Mouse (Mus musculus) lung, adult 18-20 months (tissue): ENCODE results near the gene G530012D18Rik.
A peak's percentile ranks its signal among the peaks of the same experiment; 100 is the strongest.
"Not testable (repeated sequence)": the region's sequence is repeated elsewhere in the genome, so short reads cannot be mapped to it uniquely, and the experiment has no call there.

ENCODE experiments used
- DNase-seq, 2 experiments: peaks; one replicate each; pipeline ENCODE4 v3.0.0; 2022; ENCODE audit warnings: mixed read lengths in 2 of 2

The G530012D18Rik gene

DNA sequence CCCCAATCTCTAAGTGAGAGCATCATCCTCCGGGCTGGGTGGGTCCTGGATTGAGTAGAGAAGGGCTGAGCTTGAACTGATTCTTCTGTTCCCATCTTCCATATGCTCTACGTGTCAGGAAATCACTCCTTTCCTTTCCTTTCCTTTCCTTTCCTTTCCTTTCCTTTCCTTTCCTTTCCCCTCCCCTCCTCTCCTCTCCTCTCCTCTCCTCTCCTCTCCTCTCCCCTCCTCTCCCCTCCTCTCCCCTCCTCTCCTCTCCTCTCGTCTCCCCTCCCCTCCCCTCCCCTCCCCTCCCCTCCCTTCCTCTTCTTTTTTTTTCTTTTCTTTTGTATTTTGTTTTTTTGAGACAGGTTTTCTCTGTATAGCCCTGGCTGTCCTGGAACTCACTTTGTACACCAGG, at the start of gene G530012D18Rik:
TSS of gene G530012D18Rik (plus strand) at position 301 of the 400 bp plus-strand sequence.
- not testable (repeated sequence) for DNase-seq

DNA sequence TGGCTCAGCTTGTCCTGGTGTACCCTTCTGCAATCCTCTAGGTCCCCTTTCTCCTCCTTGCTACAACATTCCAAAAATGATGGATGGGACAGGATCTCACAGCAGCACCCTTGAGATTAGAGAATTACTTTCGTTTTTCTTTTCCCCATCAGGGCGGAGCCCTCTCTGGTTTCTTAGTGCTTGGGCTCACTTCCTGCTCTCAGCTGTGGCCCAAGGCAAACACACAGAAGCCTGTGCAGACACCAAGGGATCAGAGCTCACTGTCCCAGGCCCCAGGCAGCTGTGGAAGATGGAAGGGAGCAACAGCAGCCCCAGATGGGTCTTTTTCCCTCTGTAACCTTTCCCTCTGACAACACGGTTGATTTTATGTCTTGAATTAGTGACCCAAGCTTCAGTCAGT, 49.1 kb upstream of the G530012D18Rik start:
- not testable (repeated sequence) for DNase-seq

DNA sequence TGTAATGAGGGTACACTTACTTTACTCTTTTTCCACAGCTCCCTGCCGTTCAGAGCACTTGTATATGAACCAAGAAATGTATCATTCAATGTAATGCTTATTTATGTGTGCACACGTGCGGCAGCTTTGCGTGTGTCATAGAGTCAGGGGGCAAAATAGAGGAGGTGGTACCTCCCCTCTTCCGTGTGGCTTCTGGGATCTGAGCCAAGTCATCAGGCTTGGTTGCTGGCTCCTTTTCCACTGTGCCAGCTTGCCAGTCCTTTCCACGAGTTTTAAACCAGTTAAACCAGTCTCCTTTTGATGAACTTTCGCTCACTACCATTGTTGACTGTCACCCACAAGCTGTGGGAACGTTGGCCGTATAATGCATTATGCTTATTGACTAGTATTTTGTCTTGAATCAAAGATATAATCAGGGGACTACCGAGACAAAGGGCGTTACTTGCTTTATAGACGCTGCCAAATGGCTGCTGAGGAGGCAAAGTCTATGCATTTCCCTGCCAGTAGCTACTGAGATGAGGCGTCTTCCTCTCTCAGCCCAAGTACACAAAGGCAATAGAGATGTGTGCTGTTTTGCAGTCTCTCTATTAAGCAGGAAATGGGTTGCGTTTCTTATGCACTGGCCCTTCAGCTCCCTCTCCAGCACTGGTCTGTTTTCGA, 46.9 kb upstream of the G530012D18Rik start:
- not testable (repeated sequence) for DNase-seq

DNA sequence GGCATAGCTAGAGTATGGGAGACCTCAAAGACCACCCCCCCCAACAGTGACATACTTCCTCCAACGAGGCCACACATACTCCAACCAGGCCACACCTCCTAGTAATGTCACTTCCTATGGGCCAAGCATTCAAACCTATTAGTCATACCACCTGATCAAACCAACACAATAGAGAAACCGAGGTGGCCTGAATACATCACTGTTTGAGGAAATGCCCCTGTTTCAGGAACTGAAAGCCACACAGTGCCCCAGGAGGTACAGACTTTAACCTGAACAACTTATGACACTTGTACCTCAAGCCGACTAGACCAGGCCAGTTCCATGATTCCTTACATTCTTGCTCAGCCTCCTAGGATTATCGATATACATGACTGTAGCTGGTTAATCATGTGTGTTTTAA, 31.7 kb upstream of the G530012D18Rik start:
- not testable (repeated sequence) for DNase-seq

DNA sequence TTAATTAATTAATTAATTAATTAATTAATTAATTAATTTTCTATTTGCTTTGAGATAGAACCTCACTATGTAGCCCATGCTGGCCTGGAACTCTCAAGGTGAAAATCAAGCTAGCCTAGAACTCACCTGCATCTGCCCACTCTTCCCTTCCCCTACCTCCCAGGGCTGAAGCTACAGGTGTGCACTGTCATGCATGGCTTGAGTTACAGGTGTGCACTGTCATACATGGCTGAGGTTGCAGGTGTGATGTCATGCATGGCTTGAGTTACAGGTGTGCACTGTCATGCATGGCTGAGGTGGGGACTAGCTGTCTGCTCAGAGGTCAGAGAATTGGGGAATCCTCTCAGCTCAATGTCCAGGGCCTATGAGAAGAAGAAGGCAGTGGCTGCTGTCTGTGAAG, 29.0 kb upstream of the G530012D18Rik start:
- not testable (repeated sequence) for DNase-seq

DNA sequence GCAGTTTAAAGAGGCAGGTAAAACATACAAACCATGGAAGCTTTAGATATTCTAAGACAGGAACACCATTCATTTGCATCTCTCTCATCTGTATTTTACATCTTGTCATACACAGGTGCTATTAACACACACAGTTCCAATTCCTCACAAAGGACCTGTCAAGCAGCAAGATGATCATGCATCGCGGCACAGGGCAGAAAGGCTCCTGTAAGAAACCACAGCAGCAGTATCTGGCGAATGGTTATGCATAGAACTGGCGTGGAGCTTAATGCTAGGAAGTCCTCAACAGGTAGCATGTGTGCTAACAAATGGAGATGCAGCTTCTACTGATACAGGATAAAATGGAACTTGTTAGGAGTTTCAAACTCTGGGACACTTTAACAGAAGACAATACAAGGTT, 20.2 kb upstream of the G530012D18Rik start:
- peak in 1 of 2 experiments; percentile 13 for DNase-seq

DNA sequence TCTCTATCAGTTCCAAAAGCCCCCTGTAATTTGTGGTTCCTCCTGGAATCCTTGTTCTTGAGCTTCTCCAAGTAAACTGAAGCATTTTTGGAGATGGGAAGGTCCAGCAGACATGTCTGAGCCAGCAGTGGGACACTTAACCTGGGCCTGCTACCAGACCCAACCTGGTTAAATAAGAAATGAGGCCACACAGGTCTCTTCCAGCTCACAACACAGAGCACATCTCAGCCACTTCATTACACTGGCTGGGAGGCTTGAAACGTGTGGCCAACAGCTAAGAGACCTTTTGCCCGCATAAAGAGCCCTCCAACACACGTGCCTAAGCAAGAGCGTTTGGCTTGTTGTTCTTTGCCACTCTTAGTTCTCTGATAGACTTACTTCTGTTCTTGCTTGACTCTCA, 1.9 kb upstream of the G530012D18Rik start:
- not testable (repeated sequence) for DNase-seq

DNA sequence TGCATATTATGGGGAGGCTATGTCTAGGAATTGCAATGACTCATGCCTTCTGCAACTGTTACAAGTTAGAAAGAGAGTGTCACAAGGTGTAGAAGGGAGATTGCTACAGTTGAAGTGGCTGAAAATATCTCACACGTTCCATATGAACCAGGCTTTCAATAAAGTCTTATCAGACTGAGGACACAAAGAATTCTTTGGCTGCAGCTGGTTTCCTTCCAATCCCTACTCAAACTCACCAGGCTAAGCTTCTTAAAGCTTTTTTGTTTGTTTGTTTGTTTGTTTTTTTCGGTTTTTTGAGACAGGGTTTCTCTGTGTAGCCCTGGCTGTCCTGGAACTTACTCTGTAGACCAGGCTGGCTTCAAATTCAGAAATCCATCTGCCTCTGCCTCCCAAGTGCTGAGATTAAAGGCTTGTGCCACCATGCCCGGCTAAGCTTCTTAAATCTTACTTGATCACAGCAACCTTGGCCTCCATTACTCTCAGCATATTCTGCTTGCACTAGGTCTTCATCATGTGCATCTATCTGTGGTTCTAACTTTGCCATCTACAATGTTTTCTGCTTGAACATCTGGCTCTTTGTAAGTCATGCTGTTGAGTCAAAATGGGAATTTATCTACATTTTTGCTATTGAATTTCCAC, 3.0 kb downstream of the G530012D18Rik start:
- not testable (repeated sequence) for DNase-seq

DNA sequence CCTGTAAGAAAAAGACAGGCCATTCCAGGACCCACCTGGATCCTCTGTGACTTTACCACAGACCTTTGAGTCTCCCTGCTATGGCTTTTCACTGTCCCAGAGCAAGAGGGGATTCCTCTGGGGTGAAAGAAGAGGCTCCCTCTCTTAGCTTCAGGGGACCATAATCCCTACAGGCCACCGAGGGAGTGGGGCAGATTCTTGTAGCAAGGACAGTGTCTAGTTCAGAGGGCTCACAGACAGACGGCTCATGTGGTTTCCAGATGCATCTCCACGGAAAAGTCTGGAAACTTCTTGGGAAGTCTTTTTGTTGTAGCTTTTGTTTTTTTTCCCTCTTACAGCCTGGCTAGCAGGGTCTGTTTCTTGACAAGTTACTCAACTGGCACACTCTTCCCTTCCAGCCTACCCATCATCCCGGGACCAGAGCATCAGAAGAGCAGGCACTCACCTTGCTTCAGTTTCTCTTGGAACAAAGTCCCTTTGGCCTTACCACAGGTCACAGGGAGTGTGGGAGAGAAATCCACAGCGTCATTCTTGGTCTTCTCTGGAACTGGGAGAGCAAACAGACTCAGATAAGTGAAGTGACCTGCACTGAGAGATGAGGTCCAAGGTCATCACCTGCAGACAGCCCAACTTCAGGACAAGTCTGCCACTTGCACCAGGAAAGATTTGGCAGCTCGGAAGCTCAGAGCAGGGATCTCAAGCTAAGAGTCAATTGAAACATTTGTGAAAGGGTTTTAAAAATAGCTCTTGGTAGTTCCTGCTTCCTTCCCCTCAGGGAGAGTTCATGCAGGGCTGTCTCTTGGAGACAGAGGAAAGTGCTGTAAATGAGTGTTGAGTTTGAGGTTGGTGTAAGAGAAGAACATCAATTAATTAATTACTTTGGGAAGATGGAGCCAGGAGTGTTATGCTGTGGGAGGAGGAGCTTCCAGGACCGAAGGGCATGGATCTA, 4.0 kb downstream of the G530012D18Rik start:
- not testable (repeated sequence) for DNase-seq

DNA sequence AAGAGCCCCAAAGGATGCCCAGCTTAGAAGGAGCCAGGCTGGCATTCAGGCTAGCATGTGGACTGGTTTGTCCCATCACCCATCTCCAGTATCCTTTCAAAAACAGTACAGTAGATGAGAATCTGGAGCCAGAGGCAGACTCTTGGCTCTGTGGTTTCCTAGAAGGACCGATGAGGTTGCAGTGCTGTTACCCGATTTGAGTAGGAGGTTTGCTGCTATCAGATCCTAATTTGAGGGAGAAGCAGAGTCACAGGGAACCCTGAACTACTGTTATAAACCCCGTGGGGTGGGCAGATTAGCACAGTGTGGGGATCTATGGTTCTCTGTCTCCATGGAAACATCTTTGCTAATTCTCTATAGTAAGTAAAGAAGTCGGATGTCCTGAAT, 4.7 kb downstream of the G530012D18Rik start:
- not testable (repeated sequence) for DNase-seq

DNA sequence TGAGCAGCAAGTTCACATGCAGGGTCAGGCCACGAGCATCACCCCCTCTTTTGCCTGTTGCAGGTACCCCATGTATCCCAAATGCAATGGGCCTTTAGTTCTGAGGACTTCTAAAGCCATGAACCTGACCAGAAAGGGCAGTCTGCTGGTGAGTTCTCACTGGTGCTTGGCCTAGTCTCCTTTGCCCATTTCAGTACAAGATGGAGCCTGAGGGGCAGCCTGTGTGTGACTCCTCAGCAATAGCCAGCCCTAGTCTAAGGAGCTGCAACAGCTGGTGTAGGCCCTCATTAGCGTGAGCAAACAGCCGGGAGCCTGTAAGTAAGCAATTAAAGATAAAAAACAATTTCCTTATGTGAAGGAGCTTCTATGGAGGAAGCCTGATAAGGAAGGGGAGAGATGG, 5.1 kb downstream of the G530012D18Rik start:
- not testable (repeated sequence) for DNase-seq

DNA sequence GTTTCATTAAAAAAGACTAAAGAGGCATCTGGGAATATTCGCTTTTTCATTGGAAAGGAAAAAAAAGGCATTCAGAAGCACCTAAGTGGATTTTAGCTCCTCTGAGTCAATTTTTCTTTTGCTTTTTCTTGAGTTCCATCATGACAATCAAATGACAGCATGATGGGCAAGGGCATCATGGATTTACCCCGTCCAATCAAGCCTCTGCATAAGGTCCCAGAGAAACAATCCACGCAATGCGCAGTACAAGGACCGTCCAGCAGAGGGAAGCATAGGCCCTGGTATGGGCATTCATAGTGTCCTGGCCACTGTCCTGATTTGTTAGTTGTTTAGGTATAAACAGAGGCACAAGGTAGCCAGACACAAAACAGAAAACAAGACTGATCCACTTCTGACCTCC, 6.0 kb downstream of the G530012D18Rik start:
- not testable (repeated sequence) for DNase-seq

DNA sequence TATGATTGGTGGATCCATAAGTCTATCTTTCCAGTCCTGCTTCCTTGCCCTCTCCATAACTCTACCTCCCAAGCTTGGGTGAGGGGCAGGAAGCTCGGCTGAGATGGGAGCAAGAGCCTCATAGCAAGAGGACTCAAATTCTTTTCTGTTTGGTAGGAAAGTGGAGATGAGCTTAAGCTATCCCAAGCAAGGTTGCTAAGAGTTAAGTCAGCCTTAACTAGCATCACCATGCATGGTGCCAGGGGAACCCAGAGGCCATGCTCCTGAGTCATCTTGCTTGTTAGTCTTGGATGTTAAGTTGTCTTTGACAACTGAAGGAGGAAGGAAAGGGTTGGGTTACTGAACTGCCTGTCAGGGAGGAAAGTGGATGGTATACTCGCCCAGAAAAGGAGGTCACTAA, 13.2 kb downstream of the G530012D18Rik start:
- DNase-seq = not testable (repeated sequence)

DNA sequence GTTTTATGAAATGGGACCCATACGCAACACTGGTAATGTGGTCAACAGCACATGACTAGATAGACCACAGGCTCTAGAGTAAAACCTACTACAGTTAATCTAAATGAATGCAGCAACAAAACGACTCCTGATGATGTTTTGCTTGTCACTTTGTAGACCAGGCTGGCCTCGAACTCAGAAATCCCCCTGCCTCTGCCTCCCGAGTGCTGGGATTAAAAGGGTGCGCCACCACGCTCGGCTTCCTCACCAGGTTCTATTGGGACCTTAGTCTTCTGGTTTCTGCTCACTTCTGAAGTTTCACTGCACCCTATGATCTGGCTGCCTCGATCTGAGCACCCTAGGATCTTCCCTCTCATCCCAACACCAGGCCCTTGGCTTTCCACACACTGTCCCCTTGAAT, 17.1 kb downstream of the G530012D18Rik start:
- DNase-seq = not testable (repeated sequence)

DNA sequence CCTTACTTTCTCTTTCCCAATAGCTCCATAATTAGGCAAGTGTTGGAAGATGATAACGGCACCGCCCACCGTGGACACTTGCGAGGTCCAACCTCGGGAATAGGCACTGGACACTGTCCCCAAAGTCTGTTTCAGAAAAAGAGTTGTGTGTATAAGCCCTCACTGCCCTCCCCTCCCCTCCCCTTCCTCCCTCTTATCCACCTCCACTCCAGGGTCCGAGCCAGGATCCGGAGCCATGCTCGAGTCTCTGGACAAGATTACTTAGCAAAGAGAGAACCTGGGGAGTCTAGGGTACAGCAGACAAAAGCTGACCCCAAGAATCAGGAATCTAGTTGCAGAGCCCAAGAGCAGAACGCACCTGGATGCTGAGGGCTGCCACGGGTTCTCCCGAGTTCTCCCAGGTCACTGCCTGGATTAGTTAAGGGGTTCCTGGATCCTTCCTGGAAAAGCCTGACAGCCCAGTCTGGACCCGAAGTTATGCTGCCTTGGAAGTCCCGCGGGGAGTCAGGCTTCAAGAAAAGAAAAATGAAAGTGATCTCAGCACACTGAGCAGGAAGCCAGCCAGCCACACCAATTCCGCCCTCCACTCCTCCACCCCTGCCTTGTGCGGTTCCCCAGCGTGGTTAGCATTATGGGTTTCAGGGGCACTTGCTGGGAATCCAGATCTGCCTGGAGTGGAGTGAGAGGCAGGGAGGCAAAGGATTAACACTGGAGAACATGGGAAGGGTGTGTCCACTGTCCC, 23.0 kb downstream of the G530012D18Rik start, which contains the start of gene Sp110:
TSS of gene Sp110 (minus strand) at position 547 of the 742 bp plus-strand sequence.
- DNase-seq = peak; percentile 44

DNA sequence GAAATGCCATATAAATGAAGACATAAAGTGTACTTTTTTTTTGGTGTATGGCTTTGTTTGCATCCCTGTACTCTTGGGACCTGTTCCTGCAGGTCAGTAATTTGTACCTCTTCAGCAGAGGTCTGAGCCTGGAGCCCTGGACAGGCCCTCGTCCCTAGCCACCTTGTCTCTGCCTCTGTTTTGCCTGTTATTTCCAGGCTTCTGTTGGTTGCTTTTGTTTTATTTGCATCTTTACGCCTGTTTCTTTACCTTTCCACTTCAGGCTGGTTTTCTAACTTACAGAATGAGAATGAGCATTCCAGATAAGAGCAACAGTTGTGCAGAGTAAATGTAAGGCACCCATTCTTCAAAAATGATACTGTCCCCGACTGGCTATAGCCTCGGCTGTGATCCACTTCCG, 24.6 kb downstream of the G530012D18Rik start, which contains the start of gene Sp140:
TSS of gene Sp140 (plus strand) at position 301 of the 400 bp plus-strand sequence.
- DNase-seq = not testable (repeated sequence)

DNA sequence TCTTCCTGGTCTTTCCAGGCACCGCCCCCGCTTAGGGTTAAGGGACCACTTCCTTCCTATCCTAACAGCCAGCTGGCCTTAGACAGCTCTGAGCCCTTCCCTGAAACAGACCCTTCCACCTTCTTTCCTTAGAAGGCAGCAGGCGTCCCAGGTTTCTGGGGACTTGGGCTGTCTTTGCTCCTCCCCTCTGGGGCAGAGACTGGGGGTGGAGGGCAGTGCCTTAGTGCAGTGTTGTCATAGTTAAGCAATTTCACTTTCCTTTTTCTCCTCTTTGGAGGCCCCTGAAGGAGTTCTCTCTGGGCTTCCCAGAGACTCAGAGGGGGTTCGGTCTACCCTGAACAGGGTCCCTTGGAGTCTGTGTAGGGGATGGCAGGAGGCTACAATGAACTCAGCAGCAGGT, 25.3 kb downstream of the G530012D18Rik start:
- DNase-seq = peak; percentile 66 to 75

DNA sequence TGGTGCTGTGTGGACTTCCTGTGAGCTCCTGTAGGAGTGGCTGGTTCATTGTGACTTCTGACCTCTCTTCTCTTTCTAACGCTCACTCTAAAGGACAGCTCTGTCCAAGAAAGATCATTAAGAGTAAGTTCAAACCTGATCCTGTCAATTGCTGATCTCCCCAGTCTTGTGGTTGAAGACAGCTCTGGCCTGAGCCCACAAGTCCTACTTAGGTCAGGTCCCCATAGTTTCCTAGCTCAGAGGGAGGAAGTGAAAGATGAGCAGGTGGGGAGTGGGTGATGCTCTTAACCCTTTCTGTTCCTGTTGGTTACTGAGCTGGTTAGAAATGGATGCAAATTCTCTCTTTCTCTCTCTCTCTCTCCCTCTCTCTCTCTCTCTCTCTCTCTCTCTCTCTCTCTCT, 28.9 kb downstream of the G530012D18Rik start:
- not testable (repeated sequence) for DNase-seq

DNA sequence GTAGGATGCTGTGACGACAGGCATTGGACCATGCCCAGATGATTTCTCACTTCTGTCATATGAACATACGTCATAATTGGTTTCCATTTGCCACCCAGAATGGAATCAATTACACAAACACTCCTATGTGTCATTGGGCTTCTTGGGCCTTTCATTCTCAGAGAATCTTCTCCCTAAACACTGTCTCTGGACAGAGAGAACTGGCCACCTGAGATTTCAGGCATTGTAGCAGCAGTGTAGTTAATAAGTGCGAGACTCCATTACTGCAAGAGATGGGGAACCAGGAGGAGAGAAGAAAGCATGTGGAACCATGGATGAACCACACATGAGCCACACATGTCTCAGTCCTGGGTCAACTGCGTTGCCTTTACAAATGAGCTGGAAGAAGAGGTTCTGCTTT, 32.9 kb downstream of the G530012D18Rik start:
- DNase-seq = not testable (repeated sequence)

DNA sequence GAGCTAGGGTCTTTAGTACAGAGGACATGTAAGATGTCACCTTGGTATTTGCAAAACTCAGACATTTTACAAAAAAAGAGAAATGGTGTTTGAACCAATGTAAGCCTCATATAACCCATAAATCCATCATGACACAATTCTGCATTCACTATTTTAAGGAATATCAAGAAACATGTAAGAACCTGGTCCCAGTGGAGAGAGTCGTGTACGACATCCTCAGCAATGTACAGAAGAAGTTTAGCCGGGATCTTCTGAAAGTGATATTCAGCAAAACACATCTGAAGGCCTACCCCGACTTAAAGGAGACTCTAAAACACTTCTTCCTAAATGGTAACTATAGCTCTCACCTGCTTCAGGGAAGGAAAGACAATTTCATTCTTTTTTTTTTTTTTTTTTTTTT, 35.1 kb downstream of the G530012D18Rik start:
- not testable (repeated sequence) for DNase-seq

DNA sequence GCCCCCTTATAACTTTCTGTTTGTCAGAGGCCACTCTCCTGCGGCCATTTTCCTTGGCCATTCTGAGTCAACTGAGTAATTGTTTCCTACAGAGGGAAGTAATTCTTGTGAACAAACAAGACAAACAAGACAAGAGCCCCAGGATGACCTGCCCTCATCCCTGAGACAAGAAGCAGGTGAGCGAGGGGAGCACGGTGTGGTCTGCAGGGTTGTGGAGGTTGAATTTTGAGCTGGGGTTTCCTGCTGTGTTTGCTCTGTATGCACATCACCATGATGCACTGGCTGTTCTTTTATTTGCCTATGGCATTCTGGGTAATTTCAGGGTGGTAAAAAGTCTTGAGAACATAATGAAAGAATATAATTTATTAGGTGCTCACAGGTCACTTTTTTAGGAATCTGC, 39.6 kb downstream of the G530012D18Rik start:
- not testable (repeated sequence) for DNase-seq

DNA sequence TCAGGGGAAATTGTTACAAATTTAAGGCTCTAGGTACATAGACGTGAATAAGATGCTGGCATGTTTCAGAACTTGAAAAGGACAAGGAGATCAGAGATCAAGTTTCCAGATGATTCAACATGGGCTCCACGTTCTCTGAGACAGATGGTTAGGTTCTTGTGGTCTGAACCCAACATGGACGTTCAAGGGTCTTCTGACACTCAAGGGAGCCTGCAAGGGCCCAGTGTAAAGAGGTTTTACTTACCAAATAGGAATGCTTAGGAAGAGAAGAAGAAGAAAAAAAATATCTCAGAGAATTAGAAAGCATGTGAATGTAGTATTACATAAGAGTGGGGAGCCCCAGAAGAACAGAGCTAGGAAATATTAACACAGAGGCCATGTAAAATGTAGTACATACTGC, 40.3 kb downstream of the G530012D18Rik start:
- DNase-seq = not testable (repeated sequence)
